Mouse (Mus musculus) brain, embryonic 14.5 days (tissue): ENCODE measurements around the gene Slc2a4.

Source experiments
- CTCF ChIP-seq: fragments of 200-500 bp; IDR thresholded peaks from 2 replicates; pipeline ENCODE4 v1.5.1; 2012; ENCODE audit warnings: inconsistent platforms, mild to moderate bottlenecking, moderate library complexity, borderline replicate concordance; ENCODE audit not compliant: insufficient read depth, insufficient read length; ENCODE audit errors: extremely low read depth
- POLR2A ChIP-seq: fragments of 200-500 bp; IDR thresholded peaks from 2 replicates; pipeline ENCODE4 v1.6.1; 2012; ENCODE audit warnings: mild to moderate bottlenecking, inconsistent platforms, borderline replicate concordance; ENCODE audit not compliant: poor library complexity, insufficient read depth, insufficient read length, severe bottlenecking; ENCODE audit errors: extremely low read depth

DNA sequence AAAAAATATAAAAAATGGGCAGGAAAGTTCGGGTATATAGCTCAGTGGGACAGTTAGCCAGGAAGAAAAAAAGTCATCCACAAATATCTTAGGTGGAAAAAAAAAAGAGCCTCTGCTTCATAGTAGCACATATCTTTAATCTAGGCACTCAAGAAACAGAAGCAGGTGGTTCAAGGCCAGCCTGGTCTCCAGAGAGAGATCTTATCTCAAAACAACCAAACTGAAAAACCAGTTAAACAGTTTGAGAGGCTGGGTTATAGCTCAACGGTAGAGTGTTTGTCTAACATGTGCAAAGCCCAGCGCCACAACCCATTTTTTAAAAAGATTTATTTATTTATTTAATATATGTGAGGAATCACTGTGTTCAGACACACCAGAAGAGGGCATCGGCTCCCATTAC is 14.9 kb downstream of the Slc2a4 start:
- no peak for TF ChIP-seq POLR2A
- TF ChIP-seq CTCF, result no peak
